Mouse (Mus musculus): ENCODE results near the gene AC124502.3. TPM values are rescaled to one million over a fixed set of nuclear protein-coding genes. Genes with fewer than 3 reads are reported as not detected.

AC124502.3 gene
- polyA plus RNA-seq, 1 experiment = 5.4 TPM

Other genes with a start within 250 kb of the AC124502.3 start
- 64.7 and 65.5 TPM in 2 replicates for gene Rbm4, start 245.0 kb upstream of the AC124502.3 start, polyA plus RNA-seq (2012; rRNA removed)
- gene Gm21992, start 227.3 kb upstream of the AC124502.3 start, polyA plus RNA-seq (2012; rRNA removed) = 15.3 and 16.3 TPM in 2 replicates
- gene Rbm14, start 227.3 kb upstream of the AC124502.3 start, polyA plus RNA-seq (2012; rRNA removed) = 26.8 and 28.0 TPM in 2 replicates
- 52.4 and 58.4 TPM in 2 replicates for gene Ccs, start 199.6 kb upstream of the AC124502.3 start, polyA plus RNA-seq (2012; rRNA removed)
- gene Ccdc87, start 199.5 kb upstream of the AC124502.3 start, polyA plus RNA-seq (2012; rRNA removed) = 1.6 and 1.9 TPM in 2 replicates
- 138 and 145 TPM in 2 replicates for gene Ctsf, start 183.8 kb upstream of the AC124502.3 start, polyA plus RNA-seq (2012; rRNA removed)
- 0.76 and 1.2 TPM in 2 replicates for gene Actn3, start 161.0 kb upstream of the AC124502.3 start, polyA plus RNA-seq (2012; rRNA removed)
- gene Zdhhc24, start 160.2 kb upstream of the AC124502.3 start, polyA plus RNA-seq (2012; rRNA removed) = 40.9 and 41.3 TPM in 2 replicates
- gene Bbs1, start 132.3 kb upstream of the AC124502.3 start, polyA plus RNA-seq (2012; rRNA removed) = 32.7 and 36.4 TPM in 2 replicates
- 45.7 and 46.2 TPM in 2 replicates for gene Dpp3, start 110.6 kb upstream of the AC124502.3 start, polyA plus RNA-seq (2012; rRNA removed)
- 13.7 and 15.0 TPM in 2 replicates for gene Peli3, start 95.8 kb upstream of the AC124502.3 start, polyA plus RNA-seq (2012; rRNA removed)
- gene Mrpl11, start 76.7 kb upstream of the AC124502.3 start, polyA plus RNA-seq (2012; rRNA removed) = 52.3 and 64.9 TPM in 2 replicates
- 19.8 and 36.8 TPM in 2 replicates for gene Npas4, start 48.6 kb upstream of the AC124502.3 start, polyA plus RNA-seq (2012; rRNA removed)
- 23.2 and 26.5 TPM in 2 replicates for gene Slc29a2, start 15.0 kb upstream of the AC124502.3 start, polyA plus RNA-seq (2012; rRNA removed)
- gene B4gat1, start 65 bp upstream of the AC124502.3 start, polyA plus RNA-seq (2012; rRNA removed) = 96.1 and 97.4 TPM in 2 replicates
- 32.4 and 32.5 TPM in 2 replicates for gene Brms1, start 2.5 kb downstream of the AC124502.3 start, polyA plus RNA-seq (2012; rRNA removed)
- 59.9 and 70.6 TPM in 2 replicates for gene Rin1, start 11.6 kb downstream of the AC124502.3 start, polyA plus RNA-seq (2012; rRNA removed)
- gene Cd248, start 29.2 kb downstream of the AC124502.3 start, polyA plus RNA-seq (2012; rRNA removed) = 5.2 and 5.7 TPM in 2 replicates
- gene Tmem151a, start 46.6 kb downstream of the AC124502.3 start, polyA plus RNA-seq (2012; rRNA removed) = 106 and 122 TPM in 2 replicates
- gene Yif1a, start 49.6 kb downstream of the AC124502.3 start, polyA plus RNA-seq (2012; rRNA removed) = 44.7 and 45.1 TPM in 2 replicates
- 383 and 422 TPM in 2 replicates for gene Cnih2, start 59.6 kb downstream of the AC124502.3 start, polyA plus RNA-seq (2012; rRNA removed)
- gene Rab1b, start 68.2 kb downstream of the AC124502.3 start, polyA plus RNA-seq (2012; rRNA removed) = 190 and 208 TPM in 2 replicates
- 183 and 187 TPM in 2 replicates for gene Klc2, start 79.7 kb downstream of the AC124502.3 start, polyA plus RNA-seq (2012; rRNA removed)
- 43.3 and 47.3 TPM in 2 replicates for gene Pacs1, start 234.2 kb downstream of the AC124502.3 start, polyA plus RNA-seq (2012; rRNA removed)

Data from frontal cortex, adult 2 months (tissue).